27 mouse cellular contexts compared by ENCODE assay signal in genomic region chr7:27271423-27271822, GRCm38 (mm10). TPM values are rescaled to one million over a fixed set of nuclear protein-coding genes. Genes with fewer than 3 reads are reported as not detected.
DNase-seq lines count a peak whose midpoint lies in the region; ATAC-seq and TF ChIP-seq lines count a peak whose summit lies in the region.
"Had no signal": no experiment of that assay in that cellular context is flagged by ENCODE, and none has a peak within 500 bp of the region (broad histone marks: within the 10 kb centered on the region; RNA-seq: fewer than 3 reads in every experiment).

No protein-coding gene starts in this region.

- peak; percentile 23 for TF ChIP-seq CTCF in hindbrain, postnatal 0 days (IDR thresholded peaks at IDR 0.05; ENCODE audit: low read depth)
- 0 out of 2 replicates have a peak, but pooled peaks have one; percentile 3 for TF ChIP-seq CTCF in lung, adult 2 months (IDR thresholded peaks at IDR 0.05; ENCODE audit: insufficient read depth, low read length)
- TF ChIP-seq CTCF in liver, postnatal 0 days (IDR thresholded peaks at IDR 0.05; ENCODE audit: low read depth): peak; percentile 25; the same call in 1 of the 2 replicates

- peaks cover 65% of the 10 kb centered on the region; the same call in 1 of the 2 replicates for H3K36me3 ChIP-seq in hindbrain, postnatal 0 days (ENCODE audit: insufficient read depth, low read length)
- H3K36me3 ChIP-seq in hindbrain, embryonic 14.5 days (replicated peaks; ENCODE audit: control insufficient read depth, insufficient read depth): peaks cover 98% of the 10 kb centered on the region
- peaks cover 3% of the 10 kb centered on the region; the same call in 1 of the 2 replicates for H3K36me3 ChIP-seq in liver, postnatal 0 days (replicated peaks; ENCODE audit: insufficient read depth, low read length)

- H3K4me1 ChIP-seq in hindbrain, postnatal 0 days (ENCODE audit: insufficient read depth, low read length): no peaks in the 10 kb centered on the region
- H3K4me1 ChIP-seq in hindbrain, embryonic 14.5 days (replicated peaks; ENCODE audit: control insufficient read depth, insufficient read depth, low read length): no peaks in the 10 kb centered on the region
- no peaks in the 10 kb centered on the region for H3K4me1 ChIP-seq in lung, adult 2 months (ENCODE audit: control insufficient read depth, insufficient read depth, low read length)
- no peaks in the 10 kb centered on the region for H3K4me1 ChIP-seq in liver, postnatal 0 days (ENCODE audit: insufficient read depth)
- H3K4me1 ChIP-seq: limb, embryonic 13.5 days; neural tube, embryonic 13.5 days had no signal

- no peaks in the 10 kb centered on the region for H3K27me3 ChIP-seq in hindbrain, postnatal 0 days (ENCODE audit: insufficient read depth, low read length)
- no peaks in the 10 kb centered on the region for H3K27me3 ChIP-seq in hindbrain, embryonic 14.5 days (ENCODE audit: control insufficient read depth, insufficient read depth, low read length)
- no peaks in the 10 kb centered on the region for H3K27me3 ChIP-seq in liver, postnatal 0 days (ENCODE audit: insufficient read depth, low read length)
- H3K27me3 ChIP-seq: heart, embryonic 15.5 days; limb, embryonic 13.5 days; lung, embryonic 15.5 days; neural tube, embryonic 13.5 days had no signal

- H3K4me2 ChIP-seq in hindbrain, postnatal 0 days (ENCODE audit: low read depth, low read length): no peak overlapping the region
- no peak overlapping the region for H3K4me2 ChIP-seq in hindbrain, embryonic 14.5 days (replicated peaks)
- H3K4me2 ChIP-seq in liver, postnatal 0 days (ENCODE audit: low read depth, low read length): no peak overlapping the region
- H3K4me2 ChIP-seq: heart, embryonic 15.5 days; limb, embryonic 13.5 days; lung, embryonic 15.5 days; midbrain, embryonic 11.5 days; neural tube, embryonic 13.5 days had no signal

- TF ChIP-seq POLR2A in lung, adult 2 months (IDR thresholded peaks at IDR 0.05; ENCODE audit: borderline replicate concordance, extremely low read depth, low read depth, low read length): no peak

- DNase-seq in hindbrain, postnatal 0 days (ENCODE audit: low spot score): no peak
- no peak for DNase-seq in hindbrain, embryonic 14.5 days (ENCODE audit: low spot score)
- no peak for DNase-seq in lung, adult 2 months
- DNase-seq in lung, postnatal 25 days (ENCODE audit: low spot score): no peak
- peak; percentile 30 for DNase-seq in NIH3T3 (ENCODE audit: low read depth)
- DNase-seq in liver, postnatal 0 days: no peak
- no peak for DNase-seq in cerebellum, postnatal 25 days
- DNase-seq in left cerebral cortex, postnatal 25 days (ENCODE audit: low spot score in 2 of 2): no peak
- DNase-seq: adrenal gland, postnatal 10 days; cerebellum, adult 11 months; cerebellum, postnatal 10 days; embryo, embryonic 11 days; gastrocnemius, adult 2 months; heart, adult 11 months; heart, postnatal 4 days; kidney, adult 18-20 months; kidney, postnatal 36 days; layer of hippocampus, adult 9-11 months; right cerebral cortex, adult 18-20 months; thymus, postnatal 4 days had no signal

- H3K4me3 ChIP-seq in hindbrain, postnatal 0 days (ENCODE audit: low read length): no peak overlapping the region
- H3K4me3 ChIP-seq in hindbrain, embryonic 14.5 days (replicated peaks; ENCODE audit: low read length): no peak overlapping the region
- no peak overlapping the region for H3K4me3 ChIP-seq in lung, adult 2 months (replicated peaks; ENCODE audit: extremely low read depth, low read depth, low read length)
- H3K4me3 ChIP-seq in liver, postnatal 0 days (ENCODE audit: low read depth, low read length): no peak overlapping the region
- H3K4me3 ChIP-seq: gastrocnemius, adult 2 months; heart, embryonic 15.5 days; limb, embryonic 13.5 days; lung, embryonic 15.5 days; neural tube, embryonic 13.5 days had no signal

- H3K9me3 ChIP-seq in hindbrain, postnatal 0 days (ENCODE audit: low read length): no peaks in the 10 kb centered on the region
- no peaks in the 10 kb centered on the region for H3K9me3 ChIP-seq in hindbrain, embryonic 14.5 days (ENCODE audit: control insufficient read depth, low read length)
- H3K9me3 ChIP-seq in liver, postnatal 0 days (ENCODE audit: low read length): no peaks in the 10 kb centered on the region
- H3K9me3 ChIP-seq: heart, embryonic 15.5 days; limb, embryonic 13.5 days; lung, embryonic 15.5 days; neural tube, embryonic 13.5 days had no signal

- H3K27ac ChIP-seq in hindbrain, postnatal 0 days: no peak overlapping the region
- H3K27ac ChIP-seq in hindbrain, embryonic 14.5 days: no peak overlapping the region
- H3K27ac ChIP-seq in liver, postnatal 0 days (ENCODE audit: low read depth): no peak overlapping the region
- H3K27ac ChIP-seq: gastrocnemius, adult 2 months; heart, embryonic 15.5 days; limb, embryonic 13.5 days; lung, embryonic 15.5 days; neural tube, embryonic 13.5 days had no signal

- TF ChIP-seq EP300 in liver, postnatal 0 days (IDR thresholded peaks at IDR 0.05; ENCODE audit: low read depth): no peak

- WGBS in hindbrain, postnatal 0 days: 87% methylated on average over 8 of the region's 8 CpGs
- WGBS in hindbrain, embryonic 14.5 days: 91% methylated on average over 8 of the region's 8 CpGs
- 88% methylated on average over 8 of the region's 8 CpGs for WGBS in lung, adult 2 months
- 88% methylated on average over 8 of the region's 8 CpGs for WGBS in liver, postnatal 0 days (ENCODE audit: insufficient replicate concordance)

- H3K9ac ChIP-seq in hindbrain, postnatal 0 days (replicated peaks; ENCODE audit: low read length): no peak overlapping the region
- no peak overlapping the region for H3K9ac ChIP-seq in hindbrain, embryonic 14.5 days
- no peak overlapping the region for H3K9ac ChIP-seq in liver, postnatal 0 days (replicated peaks)
- H3K9ac ChIP-seq: heart, embryonic 15.5 days; limb, embryonic 13.5 days; lung, embryonic 15.5 days; neural tube, embryonic 13.5 days had no signal

- intact Hi-C loops in left cerebral cortex, postnatal 25 days (cut with DNase I): no loop called here

- no peak for ATAC-seq in hindbrain, postnatal 0 days
- ATAC-seq in hindbrain, embryonic 14.5 days (ENCODE audit: low FRiP score): no peak
- no peak for ATAC-seq in liver, postnatal 0 days
- ATAC-seq: activated CD4-positive, CD25-positive, alpha-beta regulatory T cell, adult 4 months; hindbrain, embryonic 16.5 days had no signal

RNA-seq across cellular contexts. Expression of gene Numbl, which starts 13.2 kb away (rescaled TPM):
- 140 and 161 TPM in 2 replicates for total RNA-seq in hindbrain, postnatal 0 days (2014; rRNA removed)
- polyA plus RNA-seq in hindbrain, postnatal 0 days (2015; fragmentation: Nextera tagmentation; extraction: Ambion mirVana): 55.9 and 59.5 TPM in 2 replicates
- polyA plus RNA-seq in hindbrain, embryonic 14.5 days (2014; fragmentation: Nextera tagmentation; extraction: Ambion mirVana): 36.2 and 39.2 TPM in 2 replicates
- 33.0 and 36.4 TPM in 2 replicates for polyA plus RNA-seq in lung, adult 2 months (2012; rRNA removed)
- polyA plus RNA-seq in liver, postnatal 0 days (2015; fragmentation: Nextera tagmentation; extraction: Ambion mirVana): 1.1 and 1.2 TPM in 2 replicates
- total RNA-seq in left cerebral cortex, postnatal 25 days (2021): 100 to 1,000 TPM; 119 to 130 TPM
- polyA plus RNA-seq: activated CD4-positive, CD25-positive, alpha-beta regulatory T cell, adult 4 months had no signal

RNA-seq across cellular contexts. Expression of gene Coq8b, which starts 38.6 kb away (rescaled TPM):
- total RNA-seq in hindbrain, postnatal 0 days (2014; rRNA removed): 26.5 and 27.6 TPM in 2 replicates
- 16.7 and 20.4 TPM in 2 replicates for polyA plus RNA-seq in hindbrain, postnatal 0 days (2015; fragmentation: Nextera tagmentation; extraction: Ambion mirVana)
- polyA plus RNA-seq in hindbrain, embryonic 14.5 days (2014; fragmentation: Nextera tagmentation; extraction: Ambion mirVana): 17.4 and 17.8 TPM in 2 replicates
- 68.6 and 76.8 TPM in 2 replicates for polyA plus RNA-seq in lung, adult 2 months (2012; rRNA removed)
- 20.1 and 23.5 TPM in 2 replicates for polyA plus RNA-seq in liver, postnatal 0 days (2015; fragmentation: Nextera tagmentation; extraction: Ambion mirVana)
- 10 to 100 TPM; 32.5 to 37.2 TPM for total RNA-seq in left cerebral cortex, postnatal 25 days (2021)

RNA-seq across cellular contexts. Expression of gene Itpkc, which starts 43.0 kb away (rescaled TPM):
- total RNA-seq in hindbrain, postnatal 0 days (2014; rRNA removed): 14.3 and 18.8 TPM in 2 replicates
- 3.3 and 4.0 TPM in 2 replicates for polyA plus RNA-seq in hindbrain, postnatal 0 days (2015; fragmentation: Nextera tagmentation; extraction: Ambion mirVana)
- 6.5 and 8.7 TPM in 2 replicates for polyA plus RNA-seq in hindbrain, embryonic 14.5 days (2014; fragmentation: Nextera tagmentation; extraction: Ambion mirVana)
- polyA plus RNA-seq in lung, adult 2 months (2012; rRNA removed): 8.6 and 11.2 TPM in 2 replicates
- polyA plus RNA-seq in liver, postnatal 0 days (2015; fragmentation: Nextera tagmentation; extraction: Ambion mirVana): 1.2 and 1.5 TPM in 2 replicates
- total RNA-seq in left cerebral cortex, postnatal 25 days (2021): 1 to 10 TPM; 7.5 to 8.8 TPM

Comparison
In these comparisons a context has a peak if more than half of its experiments do, and no peak if none do; other contexts are left out.
1. RNA of gene Numbl, which starts 13.2 kb away (polyA plus RNA-seq): 55.9 to 59.5 TPM in hindbrain, postnatal 0 days, 36.2 to 39.2 TPM in hindbrain, embryonic 14.5 days and 33.0 to 36.4 TPM in lung, adult 2 months; 1.1 to 1.2 TPM in liver, postnatal 0 days; every median in the first group is over 10 times any median in the second.
2. Peak in every context shown above with its lines, with median percentiles within 50 percentile points of each other: CTCF ChIP-seq.